Mouse (Mus musculus): ENCODE data around the gene Ddx5. TPM values are rescaled to one million over a fixed set of nuclear protein-coding genes. Genes with fewer than 3 reads are reported as not detected.

Gene Ddx5
- 757 TPM for polyA plus RNA-seq (2021)

GRCm38 (mm10) chr11:106788775-106789459, at the start of gene Ddx5, which contains the start of gene Cep95:
TSS of gene Ddx5 (minus strand) at chr11:106789185.
TSS of gene Cep95 (plus strand) at chr11:106789252.
- CTCF ChIA-PET = no interaction called here
- POLR2A ChIA-PET = interaction anchor here (0.5 to 3.0 kb wide), 5 partner anchors 9 to 165 kb away, joined by 3 to 16 read pairs (median 5); partner anchors contain the start of gene Polg2
- DNase-seq (ENCODE audit: low read depth, low spot score) (peak; percentile 91), ATAC-seq (peak; percentile 75)
- TF ChIP-seq CTCF (IDR thresholded peaks at IDR 0.05) = no peak
- in situ Hi-C loops (cut with MboI; ENCODE audit: low pct_unique_long_range_greater_than_20kb) = no loop called here
- no peaks in the 10 kb centered on the region for H3K27me3 ChIP-seq

- DNase-seq (ENCODE audit: low read depth, low spot score) = no peak
- ChIA-PET POLR2A (no interaction called here), CTCF (interaction anchor here (1.3 kb wide), 1 partner anchor 12 kb away, joined by 4 read pairs; no protein-coding TSS in a partner anchor)
- no peak for ATAC-seq
- no peaks in the 10 kb centered on the region for H3K27me3 ChIP-seq
- in situ Hi-C loops (cut with MboI; ENCODE audit: low pct_unique_long_range_greater_than_20kb) = no loop called here
- no peak for TF ChIP-seq CTCF (IDR thresholded peaks at IDR 0.05)
These were observed 39.1 kb upstream of the Ddx5 start for GRCm38 (mm10) chr11:106828079-106828478.

- H3K27me3 ChIP-seq = no peaks in the 10 kb centered on the region
- ChIA-PET POLR2A (interaction anchor here (0.6 to 1.4 kb wide), 2 partner anchors 8 kb away, joined by 4 to 5 read pairs; no protein-coding TSS in a partner anchor), CTCF (no interaction called here)
- ATAC-seq (no peak), DNase-seq (ENCODE audit: low read depth, low spot score) (no peak)
- TF ChIP-seq CTCF (IDR thresholded peaks at IDR 0.05) = no peak
- in situ Hi-C loops (cut with MboI; ENCODE audit: low pct_unique_long_range_greater_than_20kb) = no loop called here
These were observed 35.4 kb upstream of the Ddx5 start for GRCm38 (mm10) chr11:106824403-106824802.

GRCm38 (mm10) chr11:106823741-106824140, 34.8 kb upstream of the Ddx5 start:
- DNase-seq (ENCODE audit: low read depth, low spot score) (no peak), ATAC-seq (no peak)
- no peak for TF ChIP-seq CTCF (IDR thresholded peaks at IDR 0.05)
- no peaks in the 10 kb centered on the region for H3K27me3 ChIP-seq
- in situ Hi-C loops (cut with MboI; ENCODE audit: low pct_unique_long_range_greater_than_20kb) = no loop called here
- POLR2A ChIA-PET = interaction anchor here (0.7 to 1.4 kb wide), 2 partner anchors 8 to 677 kb away, joined by 5 to 7 read pairs; no protein-coding TSS in a partner anchor
- CTCF ChIA-PET = no interaction called here

GRCm38 (mm10) chr11:106822911-106823310, 33.9 kb upstream of the Ddx5 start:
- in situ Hi-C loops (cut with MboI; ENCODE audit: low pct_unique_long_range_greater_than_20kb) = no loop called here
- ATAC-seq = no peak
- ChIA-PET CTCF (interaction anchor here (1.3 kb wide), 1 partner anchor 10 kb away, joined by 5 read pairs; no protein-coding TSS in a partner anchor), POLR2A (interaction anchor here (1.4 kb wide), 1 partner anchor 17 kb away, joined by 4 read pairs; no protein-coding TSS in a partner anchor)
- no peaks in the 10 kb centered on the region for H3K27me3 ChIP-seq
- no peak for TF ChIP-seq CTCF (IDR thresholded peaks at IDR 0.05)
- no peak for DNase-seq (ENCODE audit: low read depth, low spot score)

GRCm38 (mm10) chr11:106822491-106822890, 33.5 kb upstream of the Ddx5 start:
- in situ Hi-C loops (cut with MboI; ENCODE audit: low pct_unique_long_range_greater_than_20kb) = no loop called here
- DNase-seq (ENCODE audit: low read depth, low spot score) = no peak
- CTCF ChIA-PET = interaction anchor here (1.3 kb wide), 1 partner anchor 11 kb away, joined by 5 read pairs; no protein-coding TSS in a partner anchor
- POLR2A ChIA-PET = interaction anchor here (1.4 kb wide), 1 partner anchor 18 kb away, joined by 4 read pairs; no protein-coding TSS in a partner anchor
- TF ChIP-seq CTCF (IDR thresholded peaks at IDR 0.05) = no peak
- no peaks in the 10 kb centered on the region for H3K27me3 ChIP-seq
- ATAC-seq = no peak

GRCm38 (mm10) chr11:106821397-106821796, 32.4 kb upstream of the Ddx5 start:
- POLR2A ChIA-PET = interaction anchor here (0.6 to 0.7 kb wide), 2 partner anchors 150 to 391 kb away, joined by 3 to 6 read pairs; no protein-coding TSS in a partner anchor
- H3K27me3 ChIP-seq = no peaks in the 10 kb centered on the region
- in situ Hi-C loops (cut with MboI; ENCODE audit: low pct_unique_long_range_greater_than_20kb) = no loop called here
- ATAC-seq (no peak), DNase-seq (ENCODE audit: low read depth, low spot score) (no peak)
- CTCF ChIA-PET = no interaction called here
- no peak for TF ChIP-seq CTCF (IDR thresholded peaks at IDR 0.05)

GRCm38 (mm10) chr11:106820972-106821371, 32.0 kb upstream of the Ddx5 start:
- ATAC-seq = no peak
- in situ Hi-C loops (cut with MboI; ENCODE audit: low pct_unique_long_range_greater_than_20kb) = no loop called here
- no peak for DNase-seq (ENCODE audit: low read depth, low spot score)
- TF ChIP-seq CTCF (IDR thresholded peaks at IDR 0.05) = no peak
- no peaks in the 10 kb centered on the region for H3K27me3 ChIP-seq
- CTCF ChIA-PET = no interaction called here
- POLR2A ChIA-PET = no interaction called here

GRCm38 (mm10) chr11:106820252-106820651, 31.3 kb upstream of the Ddx5 start:
- ChIA-PET CTCF (no interaction called here), POLR2A (no interaction called here)
- no peak for TF ChIP-seq CTCF (IDR thresholded peaks at IDR 0.05)
- no peak for ATAC-seq
- in situ Hi-C loops (cut with MboI; ENCODE audit: low pct_unique_long_range_greater_than_20kb) = no loop called here
- no peak for DNase-seq (ENCODE audit: low read depth, low spot score)
- no peaks in the 10 kb centered on the region for H3K27me3 ChIP-seq

- ChIA-PET POLR2A (no interaction called here), CTCF (interaction anchor here (1.1 to 1.7 kb wide), 2 partner anchors 8 to 11 kb away, joined by 3 to 5 read pairs; no protein-coding TSS in a partner anchor)
- ATAC-seq (no peak), DNase-seq (ENCODE audit: low read depth, low spot score) (no peak)
- no peak for TF ChIP-seq CTCF (IDR thresholded peaks at IDR 0.05)
- H3K27me3 ChIP-seq = no peaks in the 10 kb centered on the region
- in situ Hi-C loops (cut with MboI; ENCODE audit: low pct_unique_long_range_greater_than_20kb) = no loop called here
These were observed 30.6 kb upstream of the Ddx5 start for GRCm38 (mm10) chr11:106819595-106819994.

GRCm38 (mm10) chr11:106818341-106818740, 29.4 kb upstream of the Ddx5 start:
- ChIA-PET CTCF (interaction anchor here (1.7 kb wide), 1 partner anchor 10 kb away, joined by 5 read pairs; no protein-coding TSS in a partner anchor), POLR2A (interaction anchor here (1.1 to 1.2 kb wide), 2 partner anchors 10 to 193 kb away, joined by 3 read pairs; no protein-coding TSS in a partner anchor)
- DNase-seq (ENCODE audit: low read depth, low spot score) = no peak
- TF ChIP-seq CTCF (IDR thresholded peaks at IDR 0.05) = no peak
- no peaks in the 10 kb centered on the region for H3K27me3 ChIP-seq
- in situ Hi-C loops (cut with MboI; ENCODE audit: low pct_unique_long_range_greater_than_20kb) = no loop called here
- ATAC-seq = no peak
